Mouse (Mus musculus): Measurements from ENCODE around the gene Mip. TPM values are rescaled to one million over a fixed set of nuclear protein-coding genes. Genes with fewer than 3 reads are reported as not detected.
A peak's percentile ranks its signal among the peaks of the same experiment; 100 is the strongest.
"Not testable (repeated sequence)": the region's sequence is repeated elsewhere in the genome, so short reads cannot be mapped to it uniquely, and the experiment has no call there.

The Mip gene
- total RNA-seq, 1 experiment from 2014 or later: not detected

DNA sequence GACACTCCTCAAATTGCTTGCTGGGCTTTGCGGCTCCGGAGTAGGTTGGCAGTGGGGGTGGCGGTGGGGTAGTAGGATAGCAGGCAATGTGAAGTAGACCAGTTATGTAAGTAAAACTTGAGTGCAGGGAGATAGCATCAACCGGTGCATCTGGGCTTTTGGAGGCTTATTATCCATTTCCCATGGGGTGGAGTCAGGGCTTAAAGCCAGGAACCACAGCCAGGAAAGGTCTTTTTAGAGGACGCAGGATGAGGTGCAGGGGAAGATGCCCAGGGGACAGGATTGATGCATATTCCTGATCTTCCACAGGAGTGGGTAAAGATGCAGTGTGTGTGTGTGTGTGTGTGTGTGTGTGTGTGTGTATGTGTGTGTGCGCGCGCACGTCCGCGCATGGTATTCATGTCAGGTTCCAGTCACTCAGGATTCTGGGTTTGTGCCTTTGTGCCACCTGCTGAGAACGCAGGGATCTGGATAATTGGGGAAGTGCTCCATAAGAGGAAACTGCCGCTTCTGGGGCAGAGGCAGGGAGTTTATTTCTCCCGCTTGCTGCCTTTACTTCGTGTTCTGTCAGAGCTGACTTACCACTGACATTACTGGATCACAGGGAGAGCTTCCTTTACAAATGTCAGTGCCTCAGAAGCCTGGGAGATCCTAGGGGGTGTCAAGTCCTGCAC is 12.3 kb downstream of the Mip start:
- ATAC-seq (replicated peaks; ENCODE audit: insufficient number of reproducible peaks, low FRiP score, low TSS enrichment, poor library complexity, severe bottlenecking): no peak

DNA sequence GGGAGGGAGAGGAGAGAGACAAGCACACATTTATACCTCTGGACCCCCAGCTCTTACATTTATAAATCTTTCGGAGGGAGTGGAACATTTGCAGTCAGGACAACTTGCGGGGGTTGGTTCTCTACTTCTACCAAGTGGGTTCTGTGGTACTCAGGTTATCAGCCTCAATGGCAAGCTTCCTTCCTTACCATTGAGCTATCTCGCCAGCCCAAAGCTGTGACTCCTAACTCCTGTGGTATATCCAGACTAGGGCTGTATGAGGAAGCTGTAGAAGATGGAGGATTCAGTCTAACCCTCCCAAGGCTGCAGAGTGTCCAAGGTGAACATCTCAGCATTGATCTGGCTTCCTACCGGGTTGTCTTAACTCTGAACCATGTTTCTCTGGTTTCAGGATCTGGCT is 13.5 kb downstream of the Mip start:
- ATAC-seq (replicated peaks; ENCODE audit: insufficient number of reproducible peaks, low FRiP score, low TSS enrichment, poor library complexity, severe bottlenecking): no peak

DNA sequence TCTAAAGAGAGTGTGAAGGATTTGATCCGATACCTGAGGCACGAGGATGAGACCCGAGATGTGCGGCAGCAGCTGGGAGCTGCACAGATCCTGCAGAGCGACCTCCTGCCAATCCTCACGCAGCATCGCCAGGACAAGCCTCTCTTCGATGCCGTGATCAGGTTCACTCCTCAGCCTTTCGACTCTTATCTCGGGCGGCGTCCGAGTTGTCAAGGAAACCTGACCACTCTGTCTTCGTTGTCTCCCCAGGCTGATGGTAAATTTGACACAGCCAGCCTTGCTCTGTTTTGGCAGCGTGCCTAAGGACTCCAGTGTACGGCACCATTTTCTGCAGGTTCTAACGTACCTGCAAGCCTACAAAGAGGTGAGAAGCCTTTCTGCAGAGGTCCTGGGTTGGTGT is 14.5 kb downstream of the Mip start:
- ATAC-seq (replicated peaks; ENCODE audit: insufficient number of reproducible peaks, low FRiP score, low TSS enrichment, poor library complexity, severe bottlenecking): no peak

DNA sequence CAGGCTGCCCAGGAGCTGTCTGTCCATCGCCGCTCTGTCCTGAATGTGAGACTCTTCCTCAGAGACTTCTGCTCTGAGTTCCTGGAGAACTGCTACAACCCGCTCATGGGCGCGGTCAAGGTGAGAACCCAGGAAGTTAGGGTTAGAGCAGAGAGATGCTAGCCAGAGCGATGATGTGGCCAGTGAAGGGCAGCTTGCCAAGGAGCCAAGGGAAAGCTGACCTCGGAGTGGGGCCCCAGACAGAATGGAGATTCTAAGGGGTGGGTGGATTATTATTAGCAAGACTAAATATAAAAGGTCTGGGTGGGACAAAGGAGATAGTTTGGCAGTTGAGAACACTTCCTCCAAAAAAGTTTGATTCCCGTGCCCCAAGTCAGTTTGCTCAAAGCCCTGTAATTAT is 17.6 kb downstream of the Mip start:
- ATAC-seq (replicated peaks; ENCODE audit: insufficient number of reproducible peaks, low FRiP score, low TSS enrichment, poor library complexity, severe bottlenecking): no peak

DNA sequence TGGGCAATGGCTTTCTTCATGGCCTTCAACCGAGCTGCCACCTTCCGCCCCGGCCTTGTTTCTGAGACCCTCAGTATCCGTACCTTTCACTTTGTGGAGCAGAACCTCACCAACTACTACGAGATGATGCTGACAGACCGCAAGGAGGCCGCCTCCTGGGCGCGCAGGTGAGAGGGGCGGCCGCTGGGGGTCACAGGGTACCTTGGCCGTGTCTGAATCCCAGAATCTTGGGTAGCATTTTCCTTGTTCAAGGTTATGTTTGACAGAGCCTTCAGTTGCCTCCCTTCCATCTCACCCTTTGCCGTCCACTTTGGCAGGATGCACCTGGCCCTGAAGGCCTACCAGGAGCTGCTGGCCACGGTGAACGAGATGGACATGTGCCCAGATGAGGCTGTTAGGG is 18.5 kb downstream of the Mip start:
- no peak for ATAC-seq (replicated peaks; ENCODE audit: insufficient number of reproducible peaks, low FRiP score, low TSS enrichment, poor library complexity, severe bottlenecking)

DNA sequence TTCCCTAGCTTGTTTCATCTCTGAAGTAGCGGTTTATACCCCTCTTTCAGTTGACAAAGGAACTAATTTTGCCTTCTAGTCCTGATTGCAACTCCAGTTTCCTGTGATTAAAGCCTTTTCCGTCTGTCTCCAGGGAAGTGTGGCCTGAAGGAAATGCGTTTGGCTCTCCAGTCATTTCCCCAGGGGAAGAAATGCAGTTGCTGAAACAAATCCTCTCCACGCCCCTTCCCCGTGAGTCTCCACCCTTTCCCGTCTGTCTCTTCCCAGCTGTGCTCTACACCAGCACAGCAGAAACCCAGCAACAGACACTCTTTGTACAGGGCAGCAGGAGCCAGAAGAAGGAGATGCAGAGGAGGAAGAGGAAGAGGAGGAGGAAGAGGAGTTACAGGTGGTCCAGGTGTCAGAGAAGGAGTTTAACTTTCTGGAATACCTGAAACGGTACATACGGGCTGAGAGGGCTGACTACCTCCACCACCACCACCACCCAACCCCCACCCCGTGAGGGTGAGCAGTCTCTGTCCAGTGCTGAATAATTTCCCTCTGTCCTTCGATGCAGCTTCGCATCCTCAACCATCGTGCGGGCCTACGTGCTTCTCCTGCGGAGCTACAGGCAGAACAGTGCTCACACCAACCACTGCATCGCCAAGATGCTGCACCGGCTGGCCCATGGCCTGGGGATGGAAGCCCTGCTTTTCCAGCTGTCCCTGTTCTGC is 21.5 kb downstream of the Mip start:
- ATAC-seq (replicated peaks; ENCODE audit: insufficient number of reproducible peaks, low FRiP score, low TSS enrichment, poor library complexity, severe bottlenecking): no peak

DNA sequence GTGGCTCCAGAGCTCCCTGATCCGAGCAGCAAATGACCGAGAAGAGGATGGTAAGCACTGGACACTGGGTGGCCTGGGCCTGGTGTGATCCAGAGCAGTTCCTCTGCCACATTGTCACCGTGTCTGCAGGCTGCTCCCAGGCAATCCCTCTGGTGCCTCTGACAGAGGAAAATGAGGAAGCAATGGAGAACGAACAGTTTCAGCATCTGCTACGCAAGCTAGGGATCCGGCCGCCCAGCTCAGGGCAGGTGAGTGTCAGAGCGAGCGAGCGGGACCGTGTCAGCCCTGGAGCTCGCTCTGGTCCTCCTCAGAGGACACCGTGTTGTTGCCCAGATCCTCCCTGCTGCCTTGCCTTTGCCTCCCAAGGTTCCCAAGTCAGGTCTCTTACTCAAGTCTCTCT is 24.9 kb downstream of the Mip start:
- ATAC-seq (replicated peaks; ENCODE audit: insufficient number of reproducible peaks, low FRiP score, low TSS enrichment, poor library complexity, severe bottlenecking): no peak

DNA sequence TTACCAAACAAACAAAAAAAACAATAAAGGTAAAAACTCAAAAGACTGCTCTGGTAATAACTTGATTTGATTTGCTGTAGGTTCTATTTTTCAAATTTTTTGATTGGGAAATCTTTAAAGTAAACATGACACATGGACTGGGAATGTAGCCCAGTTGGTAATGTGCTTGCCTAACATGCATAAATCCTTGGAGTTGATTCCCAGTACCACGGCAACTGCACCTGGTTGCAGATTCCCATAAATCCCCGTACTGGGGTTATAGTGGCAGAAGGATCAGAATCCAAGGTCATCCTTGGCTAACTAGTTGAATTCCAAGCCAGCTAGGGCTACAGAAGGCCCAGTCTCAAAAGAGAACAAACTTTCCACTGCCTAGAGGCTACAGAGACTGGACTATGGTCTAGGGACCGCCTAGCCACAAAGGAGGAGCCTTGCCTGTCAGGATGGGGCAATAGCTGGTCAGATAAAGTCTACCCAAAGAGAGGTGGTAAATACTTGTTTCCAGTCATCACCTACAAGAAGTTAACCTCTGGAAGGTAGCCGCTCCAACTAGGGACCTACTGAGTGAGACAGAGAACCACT is 28.1 kb downstream of the Mip start, which contains the start of gene Apon:
Apon (plus strand) TSS at position 420 of the 579 bp plus-strand sequence.
- ATAC-seq (replicated peaks; ENCODE audit: insufficient number of reproducible peaks, low FRiP score, low TSS enrichment, poor library complexity, severe bottlenecking): no peak

DNA sequence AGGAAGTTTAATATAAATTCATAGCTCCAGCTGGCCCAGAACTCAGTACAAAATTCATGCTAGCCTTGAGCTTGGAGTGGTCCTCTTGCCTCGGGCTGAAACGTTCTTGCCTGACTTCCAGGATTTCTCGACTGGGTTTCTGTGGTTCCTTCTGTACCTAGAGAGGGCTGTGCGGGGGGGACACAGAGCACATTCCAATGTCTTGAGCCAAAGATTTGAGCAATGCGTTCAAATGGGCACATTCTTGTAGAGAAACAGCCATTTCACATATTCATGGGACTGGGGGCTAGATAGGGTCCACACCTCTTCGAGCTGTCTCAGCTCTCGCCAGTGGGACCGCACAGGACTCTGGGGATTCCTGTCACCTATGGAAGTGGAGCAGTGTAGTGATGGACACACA is 30.3 kb downstream of the Mip start:
- ATAC-seq (replicated peaks; ENCODE audit: insufficient number of reproducible peaks, low FRiP score, low TSS enrichment, poor library complexity, severe bottlenecking): no peak

DNA sequence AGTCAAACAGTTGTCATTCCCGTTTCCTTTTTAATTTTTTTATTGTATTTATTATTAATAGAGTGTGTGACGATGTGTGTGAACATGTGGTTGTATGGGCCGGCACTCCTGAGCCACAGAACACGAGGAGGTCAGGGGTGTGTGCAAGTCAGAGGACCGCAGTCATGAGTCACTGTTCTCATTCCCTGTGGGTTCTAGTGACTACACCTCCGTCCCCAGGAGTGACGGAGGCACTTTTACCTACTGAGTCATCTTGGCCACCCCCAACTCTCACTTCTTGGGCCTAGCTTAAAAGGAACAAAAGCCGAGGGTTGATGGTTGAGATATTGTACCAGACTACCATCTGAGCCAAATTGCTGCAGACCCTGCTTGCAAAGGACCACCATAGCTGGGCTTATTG is 30.7 kb downstream of the Mip start:
- ATAC-seq (replicated peaks; ENCODE audit: insufficient number of reproducible peaks, low FRiP score, low TSS enrichment, poor library complexity, severe bottlenecking): no peak

DNA sequence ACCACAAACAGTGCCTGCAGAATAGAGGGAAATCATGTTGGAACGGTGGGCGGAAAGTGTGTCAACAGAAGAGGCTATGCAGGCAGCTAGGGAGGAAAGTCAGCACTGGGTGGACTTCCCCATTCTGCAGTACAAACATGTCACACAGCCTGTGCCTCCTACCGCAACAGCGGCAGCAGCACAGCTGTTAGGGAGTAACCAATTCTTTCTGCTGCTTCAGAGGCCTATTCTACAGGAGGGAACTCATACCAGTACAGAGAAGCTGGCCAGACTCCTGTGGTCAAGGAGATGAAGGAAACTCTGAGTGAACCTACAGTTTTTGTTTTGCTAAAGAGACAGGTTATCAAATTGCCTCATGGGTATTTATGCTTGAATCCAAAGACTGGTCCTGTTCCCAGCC is 33.3 kb downstream of the Mip start:
- peak; percentile 88 for ATAC-seq (replicated peaks; ENCODE audit: insufficient number of reproducible peaks, low FRiP score, low TSS enrichment, poor library complexity, severe bottlenecking)

DNA sequence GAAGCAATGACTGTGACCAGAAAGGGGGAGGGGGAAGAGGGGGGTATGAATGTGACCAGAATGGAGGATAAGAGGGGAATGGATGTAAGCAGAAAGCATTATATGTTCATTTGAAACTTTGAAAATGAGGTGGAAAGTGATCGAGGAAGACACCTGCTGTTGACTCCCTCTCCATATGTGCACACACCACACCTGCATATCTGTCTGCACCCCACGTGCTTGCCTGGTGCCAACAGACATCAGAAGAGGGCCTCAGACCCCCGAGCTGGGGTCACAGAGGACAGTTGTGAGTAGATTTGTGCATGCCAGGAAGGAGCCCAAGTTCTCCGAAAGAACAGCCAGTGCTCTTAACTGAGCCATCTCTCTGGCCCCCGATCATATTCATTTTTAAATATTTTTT is 34.3 kb downstream of the Mip start:
- no peak for ATAC-seq (replicated peaks; ENCODE audit: insufficient number of reproducible peaks, low FRiP score, low TSS enrichment, poor library complexity, severe bottlenecking)

DNA sequence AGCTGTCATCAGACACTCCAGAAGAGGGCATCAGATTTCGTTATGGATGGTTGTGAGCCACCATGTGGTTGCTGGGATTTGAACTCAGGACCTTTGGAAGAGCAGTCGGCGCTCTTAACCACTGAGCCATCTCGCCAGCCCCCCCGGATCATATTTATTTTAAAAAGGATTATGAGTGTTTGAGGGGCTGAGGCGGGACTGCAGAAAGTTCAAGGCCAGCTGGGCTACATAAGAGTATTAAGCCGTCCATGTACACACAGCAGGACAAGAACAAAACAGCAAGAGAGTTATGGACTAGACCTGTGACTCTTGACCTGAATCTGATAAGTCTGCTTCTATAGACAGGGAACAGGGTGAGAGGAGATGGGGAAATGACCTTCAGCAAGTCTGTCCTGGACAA is 34.7 kb downstream of the Mip start:
- ATAC-seq (replicated peaks; ENCODE audit: insufficient number of reproducible peaks, low FRiP score, low TSS enrichment, poor library complexity, severe bottlenecking): not testable (repeated sequence)

DNA sequence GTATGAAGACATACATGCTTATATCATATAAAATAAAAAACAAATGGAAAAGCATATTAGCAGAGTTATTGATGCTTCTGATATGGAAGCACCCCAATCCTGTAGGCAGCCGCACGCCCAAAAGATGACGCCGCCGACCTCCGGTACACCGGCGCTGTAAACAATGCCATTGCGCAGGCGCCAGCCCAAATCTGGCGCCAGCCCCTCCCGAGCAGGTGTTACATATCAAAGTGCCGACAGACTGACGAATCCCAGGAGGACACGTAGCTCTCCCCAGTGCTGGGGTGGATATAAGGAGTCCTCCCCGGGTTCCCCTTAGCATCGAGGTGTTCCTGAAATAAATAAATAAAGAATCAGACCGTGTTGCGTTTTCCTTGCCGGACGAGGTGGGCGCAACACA is 36.7 kb downstream of the Mip start:
- ATAC-seq (replicated peaks; ENCODE audit: insufficient number of reproducible peaks, low FRiP score, low TSS enrichment, poor library complexity, severe bottlenecking): no peak

DNA sequence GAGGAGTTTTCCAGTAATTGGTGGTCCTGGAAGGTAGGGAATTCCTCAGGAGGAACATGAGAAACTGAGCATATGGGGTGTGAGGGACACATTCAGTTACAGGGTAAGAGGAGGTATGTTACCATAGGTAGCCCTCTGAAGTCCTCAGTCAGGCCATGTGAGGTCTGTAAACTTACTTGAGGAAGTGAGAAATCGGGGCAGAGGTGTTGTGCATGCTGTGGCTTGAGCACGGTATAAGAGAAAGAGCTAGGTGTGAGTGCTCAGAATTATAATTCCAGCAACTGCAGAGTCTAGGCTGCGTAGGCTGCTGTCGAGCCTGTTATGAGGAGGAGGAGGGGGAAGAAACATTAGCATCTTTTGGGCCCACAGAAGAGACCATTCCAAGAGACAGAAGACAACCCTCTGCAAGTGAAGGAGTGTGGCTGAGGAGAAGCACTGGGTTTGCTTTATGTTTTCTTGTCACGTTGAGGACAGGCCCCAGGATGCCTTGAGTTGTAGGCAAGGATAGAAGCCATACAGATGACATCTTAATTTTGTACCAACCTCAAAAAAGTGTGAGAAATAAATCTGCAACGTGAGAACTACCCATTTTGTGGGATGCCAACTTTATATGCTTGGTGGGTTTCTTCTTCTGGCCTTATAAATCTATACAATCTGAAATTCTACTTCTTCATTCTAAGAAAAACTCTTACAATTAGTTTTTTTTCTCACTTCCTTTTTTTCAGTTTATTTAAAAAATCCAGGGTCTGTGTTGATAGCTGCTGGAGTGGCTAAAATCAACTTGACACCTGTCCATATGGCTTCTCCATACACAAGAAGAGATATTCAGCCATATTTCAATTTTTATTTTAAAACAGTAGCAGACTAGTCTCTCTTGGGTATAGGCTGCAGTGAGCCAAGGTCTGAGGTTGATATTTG is 38.0 kb downstream of the Mip start:
- ATAC-seq (replicated peaks; ENCODE audit: insufficient number of reproducible peaks, low FRiP score, low TSS enrichment, poor library complexity, severe bottlenecking): 0 out of 2 replicates have a peak, but pooled peaks have one; percentile 25

DNA sequence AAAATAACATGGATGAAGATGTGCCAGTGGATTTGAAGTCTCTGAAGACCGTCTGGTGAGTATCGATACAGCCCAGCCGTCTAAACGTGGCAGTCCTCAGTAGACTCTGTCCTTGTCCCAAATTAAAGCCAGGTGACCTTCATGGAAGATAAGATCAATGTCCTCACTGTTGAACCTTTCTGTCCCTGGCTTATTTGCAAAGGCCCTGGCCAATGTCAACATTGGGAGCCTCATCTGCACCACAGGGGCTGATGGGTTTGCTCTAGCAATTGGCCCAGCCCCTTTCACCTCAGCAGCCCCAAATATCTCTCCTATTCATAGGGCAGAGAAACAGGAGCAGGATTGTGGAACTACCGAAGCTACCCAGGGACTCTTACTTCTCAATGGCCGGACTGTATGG is 42.7 kb downstream of the Mip start, which contains the start of gene Apof:
Apof (plus strand) TSS at position 301 of the 400 bp plus-strand sequence.
- no peak for ATAC-seq (replicated peaks; ENCODE audit: insufficient number of reproducible peaks, low FRiP score, low TSS enrichment, poor library complexity, severe bottlenecking)

DNA sequence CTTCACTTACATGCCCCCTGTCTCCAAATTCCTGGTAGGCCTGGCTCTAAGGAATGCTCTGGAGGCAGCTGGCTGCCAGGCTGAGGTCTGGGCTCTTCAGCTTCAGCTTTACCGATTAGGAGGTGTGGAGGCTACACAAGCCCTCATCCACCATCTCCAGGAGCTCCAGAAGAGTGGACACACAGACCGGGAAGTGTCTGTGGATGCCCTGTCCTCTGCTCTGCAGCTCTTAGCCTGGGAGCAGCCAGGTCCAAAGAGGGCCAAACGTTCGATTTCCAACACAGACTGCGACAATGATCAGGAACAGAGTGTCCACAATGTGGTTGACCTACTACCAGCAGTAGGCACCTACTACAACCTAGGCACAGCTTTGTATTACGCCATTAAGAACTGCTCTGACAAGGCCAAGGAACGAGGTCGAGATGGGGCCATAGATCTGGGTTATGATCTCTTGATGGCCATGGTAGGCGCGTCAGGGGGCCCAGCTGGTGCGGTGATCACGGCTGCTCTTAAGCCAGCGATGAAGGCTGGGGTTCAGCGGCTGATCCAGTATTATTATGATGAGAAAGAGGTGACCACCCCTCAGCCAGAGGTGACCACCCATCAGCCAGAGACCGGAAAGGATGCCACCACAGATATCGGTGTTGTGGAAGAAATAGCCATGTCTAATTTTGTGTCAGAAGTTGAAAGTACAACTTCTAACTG is 43.7 kb downstream of the Mip start:
- no peak for ATAC-seq (replicated peaks; ENCODE audit: insufficient number of reproducible peaks, low FRiP score, low TSS enrichment, poor library complexity, severe bottlenecking)

DNA sequence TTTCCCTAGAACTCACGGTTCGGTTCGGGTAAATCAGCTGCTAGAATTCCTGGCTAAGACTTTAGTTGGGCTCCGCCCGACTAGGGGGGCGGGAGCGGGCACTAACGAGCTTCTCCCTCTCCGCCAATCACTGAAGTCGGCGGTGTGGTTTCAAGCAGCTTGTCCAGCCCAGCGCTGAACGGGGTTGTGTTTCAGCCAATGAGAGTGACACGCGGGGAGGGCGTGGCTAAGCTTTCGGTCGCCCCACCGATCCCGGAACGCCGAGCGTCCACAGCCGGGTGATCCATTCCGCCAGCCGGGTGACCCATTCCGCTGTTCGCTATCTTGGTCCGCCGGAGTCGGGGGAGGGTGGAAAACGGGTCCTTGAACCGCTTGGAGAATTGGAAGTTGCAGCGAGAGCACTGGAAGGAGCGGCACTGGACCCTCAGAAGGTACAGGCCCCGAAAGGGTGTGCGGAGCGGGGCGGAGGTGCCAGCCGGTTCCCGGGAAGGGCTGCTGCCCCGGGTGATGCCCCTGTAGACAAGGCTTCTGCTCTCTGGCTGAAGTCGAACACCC is 44.7 kb downstream of the Mip start, which contains the start of gene Stat2:
Stat2 (plus strand) TSS at position 273 of the 555 bp plus-strand sequence.
- peak; percentile 99 for ATAC-seq (replicated peaks; ENCODE audit: insufficient number of reproducible peaks, low FRiP score, low TSS enrichment, poor library complexity, severe bottlenecking)
